ENCODE assay signal across 8 mouse cellular contexts in the genomic region with DNA sequence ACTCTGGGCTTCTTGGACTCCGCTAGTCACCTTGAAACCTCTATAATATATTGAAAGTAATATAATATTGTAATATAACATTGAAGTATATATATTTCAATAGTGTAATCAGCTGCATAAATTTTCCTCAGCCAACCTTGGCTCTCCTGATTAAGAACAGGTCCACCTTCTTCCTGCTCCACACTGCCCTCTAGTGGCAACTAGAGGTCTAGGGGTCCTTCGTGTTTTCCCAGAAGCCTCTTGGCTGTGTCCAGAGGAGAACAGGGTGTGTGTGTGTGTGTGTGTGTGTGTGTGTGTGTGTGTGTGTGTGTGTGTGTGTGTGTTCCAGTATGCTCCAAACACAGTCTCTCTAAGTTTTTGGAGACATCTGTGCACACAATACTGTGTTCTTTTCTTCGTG. TPM values are rescaled to one million over a fixed set of nuclear protein-coding genes. Genes with fewer than 3 reads are reported as not detected.
DNase-seq lines count a peak whose midpoint lies in the region; ATAC-seq and TF ChIP-seq lines count a peak whose summit lies in the region.

No protein-coding gene starts in this region.

- no peak overlapping the region for H3K27ac ChIP-seq in hindbrain, embryonic 14.5 days
- no peak overlapping the region for H3K27ac ChIP-seq in hindbrain, embryonic 16.5 days (ENCODE audit: low read depth, low read length)
- H3K27ac ChIP-seq in embryonic fibroblast, embryonic 13.5 days (ENCODE audit: insufficient read depth, low read length), result no peak overlapping the region

- H3K9ac ChIP-seq in hindbrain, embryonic 14.5 days, result no peak overlapping the region
- H3K9ac ChIP-seq in hindbrain, embryonic 16.5 days (ENCODE audit: low read depth, low read length), result no peak overlapping the region

- no peak overlapping the region for H3K4me3 ChIP-seq in hindbrain, embryonic 14.5 days (replicated peaks; ENCODE audit: low read length)
- no peak overlapping the region for H3K4me3 ChIP-seq in hindbrain, embryonic 16.5 days (ENCODE audit: low read length)
- H3K4me3 ChIP-seq in embryonic fibroblast, embryonic 13.5 days (ENCODE audit: insufficient read depth, low read length), result no peak overlapping the region
- no peak overlapping the region for H3K4me3 ChIP-seq in myocyte

- WGBS in hindbrain, embryonic 14.5 days, result 47% methylated on average over 3 of the region's 3 CpGs
- 41% methylated on average over 3 of the region's 3 CpGs for WGBS in hindbrain, embryonic 16.5 days

- TF ChIP-seq CTCF in embryonic fibroblast, embryonic 13.5 days (IDR thresholded peaks at IDR 0.05; ENCODE audit: borderline replicate concordance, insufficient read depth, low read length), result peak; percentile 54; the same call in 1 of the 2 replicates

- H3K79me2 ChIP-seq in myocyte (ENCODE audit: control insufficient read depth, insufficient read depth), result no peaks in the 10 kb centered on the region

- no peaks in the 10 kb centered on the region for H3K27me3 ChIP-seq in hindbrain, embryonic 14.5 days (ENCODE audit: control insufficient read depth, insufficient read depth, low read length)
- no peaks in the 10 kb centered on the region for H3K27me3 ChIP-seq in hindbrain, embryonic 16.5 days (replicated peaks; ENCODE audit: control insufficient read depth, insufficient read depth, low read length)
- no peaks in the 10 kb centered on the region for H3K27me3 ChIP-seq in myocyte (ENCODE audit: control insufficient read depth, insufficient read depth, insufficient read length)
- H3K27me3 ChIP-seq in splenic B cell, adult 2 months (ENCODE audit: control insufficient read depth, insufficient read depth, low read length, poor library complexity, severe bottlenecking), result no peaks in the 10 kb centered on the region

- ATAC-seq in hindbrain, embryonic 14.5 days (ENCODE audit: low FRiP score), result no peak
- no peak for ATAC-seq in hindbrain, embryonic 16.5 days

- H3ac ChIP-seq in myocyte (ENCODE audit: control insufficient read depth, insufficient read length), result no peak overlapping the region

- no peaks in the 10 kb centered on the region for H3K9me3 ChIP-seq in hindbrain, embryonic 14.5 days (ENCODE audit: control insufficient read depth, low read length)
- H3K9me3 ChIP-seq in hindbrain, embryonic 16.5 days (ENCODE audit: control insufficient read depth, low read length), result no peaks in the 10 kb centered on the region

- peak; percentile 83 for DNase-seq in hindbrain, embryonic 14.5 days (ENCODE audit: low spot score)
- DNase-seq in adrenal gland, postnatal 25 days, result peak; percentile 68
- DNase-seq in heart, postnatal 4 days, result peak; percentile 91
- DNase-seq in left cerebral cortex, postnatal 10 days (ENCODE audit: extremely low spot score in 1 of 2, low spot score in 2 of 2), result peak; percentile 40 to 81
- peak; percentile 87 for DNase-seq in splenic B cell, adult 2 months (ENCODE audit: low read depth, low spot score)

- H3K4me2 ChIP-seq in hindbrain, embryonic 14.5 days (replicated peaks), result no peak overlapping the region
- H3K4me2 ChIP-seq in hindbrain, embryonic 16.5 days (ENCODE audit: low read length), result no peak overlapping the region
- peak overlapping the region; percentile 48 for H3K4me2 ChIP-seq in myocyte (ENCODE audit: low read depth)

- no peaks in the 10 kb centered on the region for H3K4me1 ChIP-seq in hindbrain, embryonic 14.5 days (replicated peaks; ENCODE audit: control insufficient read depth, insufficient read depth, low read length)
- H3K4me1 ChIP-seq in hindbrain, embryonic 16.5 days (ENCODE audit: control insufficient read depth, insufficient read depth, low read depth, low read length), result no peaks in the 10 kb centered on the region
- 0 out of 2 replicates have a peak, but pooled peaks cover 3% of the 10 kb centered on the region for H3K4me1 ChIP-seq in embryonic fibroblast, embryonic 13.5 days (ENCODE audit: control insufficient read depth, insufficient read depth, low read length)

- H3K36me3 ChIP-seq in hindbrain, embryonic 14.5 days (replicated peaks; ENCODE audit: control insufficient read depth, insufficient read depth), result no peaks in the 10 kb centered on the region
- no peaks in the 10 kb centered on the region for H3K36me3 ChIP-seq in hindbrain, embryonic 16.5 days (ENCODE audit: control insufficient read depth, insufficient read depth, low read length)
- H3K36me3 ChIP-seq in myocyte (ENCODE audit: control insufficient read depth, insufficient read depth), result no peaks in the 10 kb centered on the region
- H3K36me3 ChIP-seq in splenic B cell, adult 2 months (ENCODE audit: control insufficient read depth, insufficient read depth, low read length, poor library complexity, severe bottlenecking), result no peaks in the 10 kb centered on the region

- no peak for TF ChIP-seq POLR2A in embryonic fibroblast, embryonic 13.5 days (IDR thresholded peaks at IDR 0.05; ENCODE audit: low read depth, low read length)
- TF ChIP-seq POLR2A in myocyte (IDR thresholded peaks at IDR 0.05; ENCODE audit: insufficient read length, low read depth), result no peak

- intact Hi-C loops in left cerebral cortex, postnatal 10 days (cut with DNase I), result loop anchor here (2.0 to 5.0 kb wide), 2 partner anchors 35 to 69 kb away; no protein-coding TSS in a partner anchor

TF ChIP-seq in myocyte, 11 proteins besides CTCF, POLR2A, EP300 and RAD21:
- TF ChIP-seq MYOG (IDR thresholded peaks at IDR 0.05; ENCODE audit: control insufficient read depth in 1 of 3, insufficient read depth in 1 of 3, insufficient read length in 2 of 3, low read depth in 2 of 3) (no peak), MYOD1 (IDR thresholded peaks at IDR 0.05; ENCODE audit: control insufficient read depth in 1 of 3, insufficient read length in 2 of 3, low read depth in 2 of 3) (no peak), TCF3 (IDR thresholded peaks at IDR 0.05; ENCODE audit: insufficient read length, low read depth) (no peak), SRF (IDR thresholded peaks at IDR 0.05; ENCODE audit: control insufficient read depth, insufficient read length, low read depth) (no peak), CEBPB (IDR thresholded peaks at IDR 0.05; ENCODE audit: insufficient read depth, poor library complexity, severe bottlenecking) (no peak), USF1 (IDR thresholded peaks at IDR 0.05; ENCODE audit: low read depth) (no peak), MAX (IDR thresholded peaks at IDR 0.05; ENCODE audit: low read depth) (no peak), TCF12 (IDR thresholded peaks at IDR 0.05; ENCODE audit: insufficient read depth, poor library complexity, severe bottlenecking) (no peak), POLR2AphosphoS2 (IDR thresholded peaks at IDR 0.05; ENCODE audit: insufficient read length, low read depth) (no peak)

RNA-seq across cellular contexts. Expression of a gene that starts 8.6 kb away (rescaled TPM):
- polyA plus RNA-seq in hindbrain, embryonic 14.5 days (2014; fragmentation: Nextera tagmentation; extraction: Ambion mirVana), result 0.47 and 1.7 TPM in 2 replicates
- 1.1 and 19.6 TPM in 2 replicates for polyA plus RNA-seq in hindbrain, embryonic 16.5 days (2015; fragmentation: Nextera tagmentation; extraction: Ambion mirVana)
- not detected in 2 replicates for total RNA-seq in adrenal gland, postnatal 25 days (2021)
- 1.1 and 1.5 TPM in 2 replicates for polyA plus RNA-seq in embryonic fibroblast, embryonic 13.5 days (2011; ENCODE audit: insufficient read length, low read depth, missing spikeins)
- total RNA-seq in heart, postnatal 4 days (2021), result 1,000 to 10,000 TPM; 2,021 to 2,289 TPM
- total RNA-seq in left cerebral cortex, postnatal 10 days (2021), result 1 to 10 TPM in 1 of 2 experiments, under 1 TPM in 1; 0.99 to 1.1 TPM
- polyA plus RNA-seq in myocyte (2012; fragmentation: generic; extraction: Trizol), result 3,569 TPM

RNA-seq across cellular contexts. Expression of a gene that starts 21.9 kb away (rescaled TPM):
- polyA plus RNA-seq in hindbrain, embryonic 14.5 days (2014; fragmentation: Nextera tagmentation; extraction: Ambion mirVana), result 38.5 and 38.7 TPM in 2 replicates
- 43.1 and 49.5 TPM in 2 replicates for polyA plus RNA-seq in hindbrain, embryonic 16.5 days (2015; fragmentation: Nextera tagmentation; extraction: Ambion mirVana)
- 31.3 and 35.1 TPM in 2 replicates for total RNA-seq in adrenal gland, postnatal 25 days (2021)
- 147 and 179 TPM in 2 replicates for polyA plus RNA-seq in embryonic fibroblast, embryonic 13.5 days (2011; ENCODE audit: insufficient read length, low read depth, missing spikeins)
- 10 to 100 TPM; 40.7 to 43.8 TPM for total RNA-seq in heart, postnatal 4 days (2021)
- total RNA-seq in left cerebral cortex, postnatal 10 days (2021), result 10 to 100 TPM; 11.5 to 11.6 TPM
- 317 TPM for polyA plus RNA-seq in myocyte (2012; fragmentation: generic; extraction: Trizol)

RNA-seq across cellular contexts. Expression of a gene that starts 30.6 kb away (rescaled TPM):
- polyA plus RNA-seq in hindbrain, embryonic 14.5 days (2014; fragmentation: Nextera tagmentation; extraction: Ambion mirVana), result 0.23 and 0.51 TPM in 2 replicates
- 0.47 and 0.93 TPM in 2 replicates for polyA plus RNA-seq in hindbrain, embryonic 16.5 days (2015; fragmentation: Nextera tagmentation; extraction: Ambion mirVana)
- not detected in 2 replicates for total RNA-seq in adrenal gland, postnatal 25 days (2021)
- not detected in 2 replicates for polyA plus RNA-seq in embryonic fibroblast, embryonic 13.5 days (2011; ENCODE audit: insufficient read length, low read depth, missing spikeins)
- total RNA-seq in heart, postnatal 4 days (2021), result 10 to 100 TPM in 1 of 2 experiments, 1 to 10 TPM in 1; 7.3 to 10.3 TPM
- under 1 TPM; 0.75 to 0.91 TPM for total RNA-seq in left cerebral cortex, postnatal 10 days (2021)
- 0.46 TPM for polyA plus RNA-seq in myocyte (2012; fragmentation: generic; extraction: Trizol)

RNA-seq across cellular contexts. Expression of a gene that starts 48.4 kb away (rescaled TPM):
- 0.39 and 0.70 TPM in 2 replicates for polyA plus RNA-seq in hindbrain, embryonic 14.5 days (2014; fragmentation: Nextera tagmentation; extraction: Ambion mirVana)
- 1.5 and 8.3 TPM in 2 replicates for polyA plus RNA-seq in hindbrain, embryonic 16.5 days (2015; fragmentation: Nextera tagmentation; extraction: Ambion mirVana)
- total RNA-seq in adrenal gland, postnatal 25 days (2021), result 0.95 and 2.2 TPM in 2 replicates
- 3.7 and 5.4 TPM in 2 replicates for polyA plus RNA-seq in embryonic fibroblast, embryonic 13.5 days (2011; ENCODE audit: insufficient read length, low read depth, missing spikeins)
- 1,000 to 10,000 TPM; 6,684 to 7,230 TPM for total RNA-seq in heart, postnatal 4 days (2021)
- 1 to 10 TPM; 2.0 to 3.3 TPM for total RNA-seq in left cerebral cortex, postnatal 10 days (2021)
- 2,000 TPM for polyA plus RNA-seq in myocyte (2012; fragmentation: generic; extraction: Trizol)

Comparison
In these comparisons a context has a peak if more than half of its experiments do, and no peak if none do; other contexts are left out.
1. RNA of a gene that starts 8.6 kb away (polyA plus RNA-seq): 3,569 TPM in myocyte (single experiment); 0.47 to 1.7 TPM in hindbrain, embryonic 14.5 days, 1.1 to 19.6 TPM in hindbrain, embryonic 16.5 days and 1.1 to 1.5 TPM in embryonic fibroblast, embryonic 13.5 days; every median in the first group is over 100 times any median in the second.
2. Peak in every context shown above with its lines, with median percentiles within 50 percentile points of each other: DNase-seq.